Mouse (Mus musculus): ENCODE measurements around the gene Pde9a. TPM values are rescaled to one million over a fixed set of nuclear protein-coding genes. Genes with fewer than 3 reads are reported as not detected.

The Pde9a gene
- total and polyA plus RNA-seq, 3 experiments = 0.56 TPM; not detected in 2

DNA sequence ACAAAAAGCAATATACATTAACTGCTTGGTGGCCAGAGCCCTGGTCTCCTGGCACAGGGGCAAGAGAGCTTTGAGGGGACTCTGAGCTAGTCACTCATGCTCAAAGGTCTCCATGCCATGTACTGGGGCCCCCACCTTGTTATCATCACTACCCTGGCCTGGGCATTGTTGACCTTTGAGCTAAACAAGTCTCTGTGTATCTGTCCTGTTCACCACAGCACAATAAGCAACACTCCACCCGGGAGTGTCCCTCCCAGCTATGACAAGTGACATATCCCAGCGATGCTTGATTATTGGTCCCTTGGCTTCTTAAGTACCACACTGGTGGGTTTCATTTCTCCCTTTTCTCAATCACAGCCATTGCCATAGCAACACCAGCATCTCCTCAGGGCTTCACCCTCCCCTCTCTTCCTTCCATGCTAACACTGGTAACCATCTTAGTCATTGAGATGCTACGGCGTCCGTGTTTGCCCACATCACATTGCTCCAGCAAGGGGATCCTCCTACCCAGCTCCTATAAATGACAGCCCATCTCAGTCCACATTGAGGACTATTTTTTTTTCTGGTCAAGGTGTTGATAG, 20.3 kb upstream of the Pde9a start:
- peaks cover 2% of the 10 kb centered on the region in 2 experiments; a peak in 3 of 4 replicates for H3K27me3 ChIP-seq (ENCODE audit: control insufficient read depth in 1 of 2, insufficient read depth in 2 of 2, low read length in 2 of 2)
- no peak overlapping the region for H3K9ac ChIP-seq (ENCODE audit: control insufficient read depth, low read depth, low read length, poor library complexity, severe bottlenecking)
- no peaks in the 10 kb centered on the region for H3K9me3 ChIP-seq (replicated peaks; ENCODE audit: insufficient read depth, low read length)
- H3K36me3 ChIP-seq (ENCODE audit: control insufficient read depth in 1 of 2, insufficient read depth in 2 of 2, low read length in 2 of 2) = no peaks in the 10 kb centered on the region
- DNase-seq (ENCODE audit: low read depth, low spot score) = no peak
- H3K4me1 ChIP-seq (ENCODE audit: control insufficient read depth in 1 of 2, insufficient read depth in 2 of 2, low read length in 2 of 2) = no peaks in the 10 kb centered on the region
- TF ChIP-seq ZMIZ1 (IDR thresholded peaks at IDR 0.05; ENCODE audit: low read depth, low read length) (no peak), POLR2AphosphoS5 (IDR thresholded peaks at IDR 0.05; ENCODE audit: borderline replicate concordance, low read depth, low read length) (no peak), MYC (IDR thresholded peaks at IDR 0.05; ENCODE audit: low read depth, low read length) (no peak), MXI1 (IDR thresholded peaks at IDR 0.05; ENCODE audit: low read depth, low read length) (no peak), TAL1 (IDR thresholded peaks at IDR 0.05; ENCODE audit: low read length) (no peak), TBP (IDR thresholded peaks at IDR 0.05; ENCODE audit: low read depth, low read length) (no peak), CHD2 (IDR thresholded peaks at IDR 0.05; ENCODE audit: low read length) (no peak)
- no peak overlapping the region for H3K4me3 ChIP-seq (ENCODE audit: control insufficient read depth in 1 of 2, insufficient read depth in 1 of 2, low read depth in 2 of 2, low read length in 2 of 2)
- no peaks in the 10 kb centered on the region for H3K79me2 ChIP-seq (ENCODE audit: control insufficient read depth, insufficient read depth, low read length, poor library complexity)
- no peak overlapping the region for H3K27ac ChIP-seq (ENCODE audit: control insufficient read depth, low read depth, low read length)

DNA sequence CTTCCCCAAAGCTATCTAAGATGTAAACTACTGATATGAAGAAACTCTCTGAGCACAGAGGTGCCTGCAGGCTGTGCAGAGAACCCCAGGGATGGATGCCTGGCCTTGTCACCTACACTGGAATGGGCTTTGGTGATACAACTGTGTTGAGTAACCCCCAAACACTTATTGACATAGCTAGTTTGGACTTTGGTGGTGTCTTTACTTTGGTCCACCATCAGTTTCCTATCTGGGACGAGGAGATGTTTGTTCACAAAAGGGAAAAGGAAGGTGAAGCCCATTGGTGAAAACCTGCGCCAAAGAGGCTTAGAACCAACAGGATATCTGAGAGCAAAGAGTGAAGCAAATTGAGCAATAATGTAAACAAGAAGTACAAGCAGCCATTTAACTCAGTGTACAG, 15.8 kb upstream of the Pde9a start:
- H3K9ac ChIP-seq (ENCODE audit: control insufficient read depth, low read depth, low read length, poor library complexity, severe bottlenecking) = no peak overlapping the region
- no peak for TF ChIP-seq MAX (IDR thresholded peaks at IDR 0.05; ENCODE audit: low read length)
- no peak for TF ChIP-seq TAL1 (IDR thresholded peaks at IDR 0.05; ENCODE audit: low read length)
- no peak for TF ChIP-seq E2F4 (IDR thresholded peaks at IDR 0.05; ENCODE audit: borderline replicate concordance, low read depth, low read length)
- TF ChIP-seq ETS1 (IDR thresholded peaks at IDR 0.05; ENCODE audit: low read depth, low read length) = no peak
- TF ChIP-seq MYB (IDR thresholded peaks at IDR 0.05; ENCODE audit: low read depth, low read length) = no peak
- no peak for TF ChIP-seq ZC3H11A (IDR thresholded peaks at IDR 0.05; ENCODE audit: low read depth, low read length)
- no peak for TF ChIP-seq ZNF384 (IDR thresholded peaks at IDR 0.05; ENCODE audit: low read depth, low read length)
- TF ChIP-seq POLR2AphosphoS2 (IDR thresholded peaks at IDR 0.05; ENCODE audit: low read length) = no peak
- TF ChIP-seq TBP (IDR thresholded peaks at IDR 0.05; ENCODE audit: low read depth, low read length) = no peak
- TF ChIP-seq HCFC1 (IDR thresholded peaks at IDR 0.05; ENCODE audit: low read depth, low read length) = no peak
- no peak for TF ChIP-seq SIN3A (IDR thresholded peaks at IDR 0.05; ENCODE audit: low read length)
- no peak for TF ChIP-seq GATA1 (IDR thresholded peaks at IDR 0.05; ENCODE audit: low read depth, low read length)
- TF ChIP-seq CHD2 (IDR thresholded peaks at IDR 0.05; ENCODE audit: low read length) = no peak
- TF ChIP-seq CHD1 (IDR thresholded peaks at IDR 0.05; ENCODE audit: low read depth, low read length) = no peak
- no peak for TF ChIP-seq KAT2A (conservative IDR thresholded peaks at IDR 0.05; ENCODE audit: low read depth, low read length)
- TF ChIP-seq ZMIZ1 (IDR thresholded peaks at IDR 0.05; ENCODE audit: low read depth, low read length) = no peak
- no peak for TF ChIP-seq CTCF (IDR thresholded peaks at IDR 0.05 in 2 of 3, conservative IDR thresholded peaks at IDR 0.05 in 1 of 3; ENCODE audit: control insufficient read depth in 1 of 3, insufficient read depth in 1 of 3, low read depth in 2 of 3, low read length in 3 of 3, poor library complexity in 1 of 3, severe bottlenecking in 1 of 3)
- TF ChIP-seq BHLHE40 (IDR thresholded peaks at IDR 0.05; ENCODE audit: borderline replicate concordance, low read depth, low read length) = no peak
- no peak for TF ChIP-seq ZKSCAN1 (IDR thresholded peaks at IDR 0.05; ENCODE audit: low read depth, low read length)
- H3K4me3 ChIP-seq (ENCODE audit: control insufficient read depth in 1 of 2, insufficient read depth in 1 of 2, low read depth in 2 of 2, low read length in 2 of 2) = no peak overlapping the region
- H3K27me3 ChIP-seq (ENCODE audit: control insufficient read depth in 1 of 2, insufficient read depth in 2 of 2, low read length in 2 of 2) = peaks cover 2% of the 10 kb centered on the region in 2 experiments; a peak in 3 of 4 replicates
- no peak for DNase-seq (ENCODE audit: low read depth, low spot score)
- H3K9me3 ChIP-seq (replicated peaks; ENCODE audit: insufficient read depth, low read length) = no peaks in the 10 kb centered on the region
- H3K79me2 ChIP-seq (ENCODE audit: control insufficient read depth, insufficient read depth, low read length, poor library complexity) = no peaks in the 10 kb centered on the region
- H3K4me1 ChIP-seq (ENCODE audit: control insufficient read depth in 1 of 2, insufficient read depth in 2 of 2, low read length in 2 of 2) = no peaks in the 10 kb centered on the region
- H3K36me3 ChIP-seq (ENCODE audit: control insufficient read depth in 1 of 2, insufficient read depth in 2 of 2, low read length in 2 of 2) = no peaks in the 10 kb centered on the region
- H3K27ac ChIP-seq (ENCODE audit: control insufficient read depth, low read depth, low read length) = no peak overlapping the region
